Mouse (Mus musculus): ENCODE results near the gene Ncoa7.

Gene Ncoa7

GRCm38 (mm10) chr10:30759360-30760147 lies 43.6 kb downstream of the Ncoa7 start:
- ChIA-PET CTCF (interaction anchor here in 1 of 4 experiments (0.6 kb wide), 1 partner anchor 26 kb away, joined by 5 read pairs; no protein-coding TSS in a partner anchor), POLR2A (interaction anchor here in 1 of 4 experiments (0.7 kb wide), 1 partner anchor 44 kb away, joined by 3 read pairs; the partner anchor contains the start of gene Ncoa7)

GRCm38 (mm10) chr10:30756064-30756463 lies 47.1 kb downstream of the Ncoa7 start:
- CTCF ChIA-PET: no interaction called here
- POLR2A ChIA-PET: no interaction called here

GRCm38 (mm10) chr10:30754825-30755457 lies 48.2 kb downstream of the Ncoa7 start:
- ChIA-PET CTCF (no interaction called here), POLR2A (no interaction called here)

- ChIA-PET CTCF (no interaction called here), POLR2A (no interaction called here)
Observed at GRCm38 (mm10) chr10:30754082-30754481, 49.0 kb downstream of the Ncoa7 start.

- POLR2A ChIA-PET: no interaction called here
- CTCF ChIA-PET: no interaction called here
Observed at GRCm38 (mm10) chr10:30752485-30752884, 50.6 kb downstream of the Ncoa7 start.

- ChIA-PET CTCF (no interaction called here), POLR2A (interaction anchor here in 1 of 4 experiments (0.6 kb wide), 1 partner anchor 25 kb away, joined by 4 read pairs; no protein-coding TSS in a partner anchor)
Observed at GRCm38 (mm10) chr10:30751586-30751985, 51.5 kb downstream of the Ncoa7 start.

GRCm38 (mm10) chr10:30749807-30750206 lies 53.3 kb downstream of the Ncoa7 start:
- ChIA-PET POLR2A (no interaction called here), CTCF (no interaction called here)

- POLR2A ChIA-PET: interaction anchor here in 3 of 4 experiments (1.1 to 1.4 kb wide), 3 partner anchors 8 kb away, joined by 4 read pairs; no protein-coding TSS in a partner anchor
- CTCF ChIA-PET: interaction anchor here in 1 of 4 experiments (0.5 kb wide), 1 partner anchor 1937 kb away, joined by 6 read pairs; no protein-coding TSS in a partner anchor
Observed at GRCm38 (mm10) chr10:30745238-30745974, 57.7 kb downstream of the Ncoa7 start.

GRCm38 (mm10) chr10:30743275-30743674 lies 59.9 kb downstream of the Ncoa7 start:
- POLR2A ChIA-PET: interaction anchor here in 1 of 4 experiments (0.6 kb wide), 1 partner anchor 20 kb away, joined by 3 read pairs; no protein-coding TSS in a partner anchor
- CTCF ChIA-PET: no interaction called here

GRCm38 (mm10) chr10:30738403-30738802 lies 64.7 kb downstream of the Ncoa7 start:
- POLR2A ChIA-PET: interaction anchor here in 1 of 4 experiments (1.8 kb wide), 1 partner anchor 64 kb away, joined by 10 read pairs; the partner anchor contains the start of gene Ncoa7
- CTCF ChIA-PET: no interaction called here

GRCm38 (mm10) chr10:30737323-30737722 lies 65.8 kb downstream of the Ncoa7 start:
- ChIA-PET POLR2A (interaction anchor here (0.7 to 1.8 kb wide), 16 partner anchors 8 to 119 kb away, joined by 3 to 10 read pairs (median 4); partner anchors contain the start of gene Ncoa7 (in 3 of the 4)), CTCF (interaction anchor here in 3 of 4 experiments (0.7 to 1.3 kb wide), 4 partner anchors 8 to 59 kb away, joined by 3 to 4 read pairs (median 3); no protein-coding TSS in a partner anchor)

GRCm38 (mm10) chr10:30733148-30733785 lies 69.9 kb downstream of the Ncoa7 start:
- POLR2A ChIA-PET: interaction anchor here in 2 of 4 experiments (1.4 to 1.7 kb wide), 3 partner anchors 25 to 70 kb away, joined by 3 to 6 read pairs (median 4); partner anchors contain the start of gene Ncoa7 (in 2 of the 2)
- CTCF ChIA-PET: interaction anchor here in 1 of 4 experiments (0.7 kb wide), 1 partner anchor 27 kb away, joined by 5 read pairs; no protein-coding TSS in a partner anchor

GRCm38 (mm10) chr10:30731321-30731914 lies 71.7 kb downstream of the Ncoa7 start:
- ChIA-PET POLR2A (interaction anchor here in 2 of 4 experiments (0.9 to 2.8 kb wide), 5 partner anchors 42 to 112 kb away, joined by 4 to 10 read pairs (median 5); partner anchors contain the start of gene Ncoa7 (in 2 of the 2)), CTCF (interaction anchor here in 2 of 4 experiments (0.7 to 1.3 kb wide), 2 partner anchors 12 to 72 kb away, joined by 3 read pairs; partner anchors contain the start of gene Ncoa7 (in 1 of the 2))

- ChIA-PET CTCF (interaction anchor here in 2 of 4 experiments (1.3 to 1.7 kb wide), 2 partner anchors 12 to 72 kb away, joined by 3 to 7 read pairs; partner anchors contain the start of gene Ncoa7 (in 1 of the 2)), POLR2A (interaction anchor here in 2 of 4 experiments (1.2 to 2.8 kb wide), 4 partner anchors 43 to 112 kb away, joined by 4 to 22 read pairs (median 8); partner anchors contain the start of gene Ncoa7 (in 2 of the 2))
Observed at GRCm38 (mm10) chr10:30730791-30731190, 72.3 kb downstream of the Ncoa7 start.

- POLR2A ChIA-PET: interaction anchor here in 3 of 4 experiments (0.5 to 2.8 kb wide), 12 partner anchors 8 to 584 kb away, joined by 3 to 22 read pairs (median 4); partner anchors contain the start of genes Ncoa7 (in 2 of the 3) and Hddc2 (in 1 of the 3)
- CTCF ChIA-PET: interaction anchor here in 3 of 4 experiments (0.6 to 1.7 kb wide), 6 partner anchors 8 to 1680 kb away, joined by 3 to 7 read pairs (median 3); partner anchors contain the start of gene Ncoa7 (in 1 of the 3)
Observed at GRCm38 (mm10) chr10:30729157-30730096, 73.7 kb downstream of the Ncoa7 start.

GRCm38 (mm10) chr10:30723014-30723413 lies 80.1 kb downstream of the Ncoa7 start:
- ChIA-PET CTCF (no interaction called here), POLR2A (interaction anchor here in 1 of 4 experiments (0.6 kb wide), 1 partner anchor 20 kb away, joined by 3 read pairs; no protein-coding TSS in a partner anchor)
